ENCODE assay signal across 8 mouse cellular contexts in genomic region chr16:8333081-8333710, GRCm38 (mm10).
A peak's percentile ranks its signal among the peaks of the same experiment; 100 is the strongest.
DNase-seq lines count a peak whose midpoint lies in the region; ATAC-seq and TF ChIP-seq lines count a peak whose summit lies in the region.

No protein-coding gene starts in this region.

- no peaks in the 10 kb centered on the region for H3K9me3 ChIP-seq in kidney, embryonic 14.5 days (ENCODE audit: control insufficient read depth, low read length)
- no peaks in the 10 kb centered on the region for H3K9me3 ChIP-seq in heart, embryonic 12.5 days (replicated peaks)

- 31% methylated on average over 8 of the region's 8 CpGs for WGBS in kidney, embryonic 14.5 days
- 24% methylated on average over 8 of the region's 8 CpGs for WGBS in heart, embryonic 12.5 days

- no peaks in the 10 kb centered on the region for H3K27me3 ChIP-seq in kidney, embryonic 14.5 days (ENCODE audit: control insufficient read depth, insufficient read depth, low read length)
- H3K27me3 ChIP-seq in heart, embryonic 12.5 days (replicated peaks), result no peaks in the 10 kb centered on the region

- peak; percentile 64; the same call in 1 of the 2 replicates for ATAC-seq in kidney, embryonic 14.5 days (ENCODE audit: low FRiP score, low TSS enrichment)
- no peak for ATAC-seq in heart, embryonic 12.5 days (ENCODE audit: insufficient number of reproducible peaks, low FRiP score)

- no peak overlapping the region for H3K27ac ChIP-seq in kidney, embryonic 14.5 days (ENCODE audit: low read depth, low read length)
- no peak overlapping the region for H3K27ac ChIP-seq in cortical plate, adult 2 months (ENCODE audit: insufficient read depth, low read length)
- no peak overlapping the region for H3K27ac ChIP-seq in heart, embryonic 12.5 days (ENCODE audit: poor library complexity, severe bottlenecking)

- H3K36me3 ChIP-seq in kidney, embryonic 14.5 days (ENCODE audit: control insufficient read depth, insufficient read depth, low read length), result no peaks in the 10 kb centered on the region
- no peaks in the 10 kb centered on the region for H3K36me3 ChIP-seq in heart, embryonic 12.5 days

- peak; percentile 81 for TF ChIP-seq CTCF in cortical plate, adult 2 months (IDR thresholded peaks at IDR 0.05; ENCODE audit: extremely low read depth, insufficient read depth, low read length)

- no peak overlapping the region for H3K4me3 ChIP-seq in kidney, embryonic 14.5 days (ENCODE audit: low read length)
- H3K4me3 ChIP-seq in cortical plate, adult 2 months (ENCODE audit: insufficient read depth, low read length), result no peak overlapping the region
- H3K4me3 ChIP-seq in heart, embryonic 12.5 days, result no peak overlapping the region

- H3K9ac ChIP-seq in kidney, embryonic 14.5 days (ENCODE audit: low read depth, low read length), result no peak overlapping the region
- no peak overlapping the region for H3K9ac ChIP-seq in heart, embryonic 12.5 days

- 0 out of 2 replicates have a peak overlapping the region, but pooled peaks have one; percentile 15 for H3K4me2 ChIP-seq in kidney, embryonic 14.5 days (replicated peaks; ENCODE audit: low read depth, low read length)
- 0 out of 2 replicates have a peak overlapping the region, but pooled peaks have one; percentile 22 for H3K4me2 ChIP-seq in heart, embryonic 12.5 days

- no peak for TF ChIP-seq POLR2A in cortical plate, adult 2 months (IDR thresholded peaks at IDR 0.05; ENCODE audit: extremely low read depth, insufficient read depth, low read length)

- H3K4me1 ChIP-seq in kidney, embryonic 14.5 days (ENCODE audit: control insufficient read depth, insufficient read depth, low read length), result 0 out of 2 replicates have a peak, but pooled peaks cover 4% of the 10 kb centered on the region
- H3K4me1 ChIP-seq in cortical plate, adult 2 months (ENCODE audit: control insufficient read depth, insufficient read depth, low read length), result no peaks in the 10 kb centered on the region
- no peaks in the 10 kb centered on the region for H3K4me1 ChIP-seq in heart, embryonic 12.5 days (replicated peaks)

- DNase-seq in kidney, adult 11 months, result no peak
- peak; percentile 45 for DNase-seq in layer of hippocampus, adult 9-11 months
- DNase-seq in neural tube, embryonic 10.5 days (ENCODE audit: extremely low spot score, low spot score), result peak; percentile 18
- no peak for DNase-seq in T-cell, adult 2 months (ENCODE audit: low spot score)
- DNase-seq in spleen, adult 12 weeks (ENCODE audit: low spot score), result no peak

Comparison
In these comparisons a context has a peak if more than half of its experiments do, and no peak if none do; other contexts are left out.
1. DNase-seq: peak in layer of hippocampus, adult 9-11 months (single experiment) and neural tube, embryonic 10.5 days (single experiment); none in kidney, adult 11 months (single experiment), T-cell, adult 2 months (single experiment) and spleen, adult 12 weeks (single experiment).